Mouse (Mus musculus): ENCODE results near the gene Gm9837.

Gm9837 gene

GRCm38 (mm10) chr11:53486822-53487594, 16.7 kb upstream of the Gm9837 start:
- DNase-seq (ENCODE audit: low spot score) = peak; percentile 60

GRCm38 (mm10) chr11:53486351-53486750, 16.1 kb upstream of the Gm9837 start:
- DNase-seq (ENCODE audit: low spot score) = no peak

GRCm38 (mm10) chr11:53485719-53486118, 15.4 kb upstream of the Gm9837 start:
- DNase-seq (ENCODE audit: low spot score) = no peak

- DNase-seq (ENCODE audit: low spot score) = no peak
These were observed 13.0 kb upstream of the Gm9837 start for GRCm38 (mm10) chr11:53483159-53483891.

- no peak for DNase-seq (ENCODE audit: low spot score)
These were observed 10.9 kb upstream of the Gm9837 start for GRCm38 (mm10) chr11:53481088-53481730.

GRCm38 (mm10) chr11:53479783-53480301, 9.6 kb upstream of the Gm9837 start, which contains the start of the genes Gm9945 and Sowaha:
TSS of gene Gm9945 (plus strand) at chr11:53480166.
TSS of gene Sowaha (minus strand) at chr11:53480274.
- DNase-seq (ENCODE audit: low spot score) = peak; percentile 37

GRCm38 (mm10) chr11:53479171-53479782, 9.0 kb upstream of the Gm9837 start:
- DNase-seq (ENCODE audit: low spot score) = no peak

- DNase-seq (ENCODE audit: low spot score) = no peak
These were observed 8.3 kb upstream of the Gm9837 start for GRCm38 (mm10) chr11:53478383-53479170.

GRCm38 (mm10) chr11:53477833-53478232, 7.6 kb upstream of the Gm9837 start:
- DNase-seq (ENCODE audit: low spot score) = no peak

- no peak for DNase-seq (ENCODE audit: low spot score)
These were observed 5.3 kb upstream of the Gm9837 start for GRCm38 (mm10) chr11:53475620-53476019.

- DNase-seq (ENCODE audit: low spot score) = no peak
These were observed 2.4 kb upstream of the Gm9837 start for GRCm38 (mm10) chr11:53472709-53473108.

GRCm38 (mm10) chr11:53469294-53469967, 848 bp downstream of the Gm9837 start:
- DNase-seq (ENCODE audit: low spot score) = no peak

- peak; percentile 78 for DNase-seq (ENCODE audit: low spot score)
These were observed 3.9 kb downstream of the Gm9837 start for GRCm38 (mm10) chr11:53466231-53466971.

GRCm38 (mm10) chr11:53463551-53464424, 6.5 kb downstream of the Gm9837 start:
- DNase-seq (ENCODE audit: low spot score) = no peak

GRCm38 (mm10) chr11:53461727-53462126, 8.6 kb downstream of the Gm9837 start:
- no peak for DNase-seq (ENCODE audit: low spot score)

GRCm38 (mm10) chr11:53460192-53460591, 10.1 kb downstream of the Gm9837 start:
- DNase-seq (ENCODE audit: low spot score) = no peak

GRCm38 (mm10) chr11:53458996-53459395, 11.3 kb downstream of the Gm9837 start:
- no peak for DNase-seq (ENCODE audit: low spot score)

- DNase-seq (ENCODE audit: low spot score) = peak; percentile 29
These were observed 12.8 kb downstream of the Gm9837 start for GRCm38 (mm10) chr11:53457372-53457954.

Measured in urinary bladder, postnatal 25 days (tissue).